Mouse (Mus musculus) right cerebral cortex, postnatal 14 days (tissue): Measurements from ENCODE around the gene Rab9b.

Experiments
- DNase-seq: peaks from one replicate; pipeline ENCODE4 v3.0.0; 2022

Gene Rab9b

DNA sequence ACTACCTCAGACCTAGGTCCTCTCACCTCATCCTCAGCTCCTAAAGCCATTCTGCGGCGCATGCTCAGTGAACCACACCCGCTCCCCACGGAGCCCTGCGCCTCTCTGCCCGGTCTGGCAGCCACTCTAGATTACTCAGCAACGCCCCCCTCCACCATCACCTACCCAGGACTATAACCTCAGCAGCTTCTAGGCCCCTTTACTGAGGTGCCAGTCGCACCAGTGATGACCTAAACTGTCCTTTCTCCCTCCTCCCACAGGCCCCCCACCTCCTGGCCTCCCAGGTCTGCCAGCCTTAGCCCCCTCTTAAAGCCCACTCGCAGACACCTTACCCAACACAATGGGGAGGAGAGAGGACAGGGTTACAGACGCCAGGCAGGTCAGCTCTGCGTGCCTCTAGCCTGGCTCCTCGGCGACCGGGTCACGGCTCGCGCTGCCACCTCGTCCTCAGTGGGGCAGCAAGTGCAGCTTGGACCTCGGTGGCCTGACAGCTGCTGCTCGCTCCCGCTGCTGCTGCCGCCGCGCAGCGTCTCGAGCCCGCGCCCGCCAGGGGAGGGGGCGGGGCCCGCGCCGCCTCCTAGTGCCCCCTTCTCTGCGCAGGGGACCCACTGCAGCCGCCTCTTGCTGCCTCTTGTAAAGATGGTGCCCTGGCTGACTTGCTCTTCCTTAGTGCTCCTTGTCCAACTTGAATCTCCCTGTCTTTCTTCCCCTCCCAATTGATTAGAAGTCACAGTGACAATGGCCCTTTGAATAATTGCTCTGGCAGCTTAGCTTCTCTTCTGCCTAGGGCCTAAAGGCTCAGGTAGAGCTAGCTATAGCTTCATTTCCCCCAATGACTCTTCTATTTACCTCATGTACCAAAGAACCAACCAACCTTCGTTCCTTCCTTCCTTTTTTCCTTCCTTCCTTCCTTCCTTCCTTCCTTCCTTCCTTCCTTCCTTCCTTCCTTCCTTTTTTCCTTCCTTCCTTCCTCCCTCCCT lies at the start of gene Rab9b:
Gene Rab9b (minus strand): TSS at position 695 of the 980 bp plus-strand sequence.
- peak; percentile 43 for DNase-seq

DNA sequence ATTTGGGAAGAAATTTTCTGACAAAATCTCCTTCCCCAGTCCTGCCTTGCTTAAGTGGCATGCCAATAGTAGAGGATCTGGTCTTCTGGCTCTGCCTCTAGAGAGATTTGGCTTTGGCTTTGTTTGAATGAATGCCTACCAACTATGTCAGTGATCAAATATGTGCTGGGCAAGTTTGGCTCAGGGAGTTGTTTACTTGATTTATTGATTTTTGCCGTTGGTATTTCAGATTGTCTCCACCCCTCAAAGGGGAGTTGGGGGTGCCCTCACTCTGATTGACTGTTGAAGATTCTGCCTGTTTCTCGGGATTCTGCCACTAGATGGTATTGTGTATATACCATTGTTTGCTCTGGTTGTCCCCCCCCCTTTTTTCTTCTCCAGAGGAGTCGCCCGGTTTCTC lies 35.8 kb upstream of the Rab9b start:
- no peak for DNase-seq

DNA sequence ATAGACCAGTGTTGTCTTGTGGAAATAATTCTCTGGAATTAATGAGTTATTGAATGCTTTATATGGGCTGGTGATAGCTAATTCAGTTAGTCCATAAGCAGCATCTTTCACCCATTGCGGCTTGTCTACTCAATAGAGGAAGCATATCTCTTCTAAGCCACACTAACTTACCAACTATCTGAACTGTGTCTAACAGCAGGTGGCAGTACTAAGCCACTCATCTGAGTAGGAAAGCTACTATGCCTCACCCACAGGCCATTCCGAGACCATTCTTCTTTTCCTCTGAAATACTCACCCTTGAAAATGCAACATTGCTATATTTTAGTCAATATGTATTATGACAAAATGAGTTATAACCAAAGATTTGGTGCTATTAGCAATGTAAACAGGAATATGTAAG lies 27.2 kb upstream of the Rab9b start:
- peak; percentile 5 for DNase-seq

DNA sequence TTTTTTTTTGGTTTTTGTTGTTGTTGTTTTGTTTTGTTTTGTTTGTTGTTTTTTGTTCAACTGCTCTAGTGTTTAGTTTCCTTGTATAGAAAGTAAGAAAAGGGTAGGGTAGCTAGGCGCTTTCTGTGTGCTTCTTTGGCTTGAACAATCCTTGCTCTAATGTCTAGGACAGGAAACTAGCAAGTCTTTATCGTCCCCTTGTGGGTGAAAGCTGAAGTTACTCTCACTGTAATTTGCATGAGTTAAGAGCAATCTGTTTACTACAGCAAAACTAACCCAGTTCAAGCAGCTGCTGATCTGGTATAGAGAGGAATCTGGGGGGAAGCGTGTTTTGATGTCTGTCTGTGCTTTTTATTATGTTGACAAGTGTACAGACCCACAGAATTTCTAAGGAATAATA lies 18.3 kb downstream of the Rab9b start:
- no peak for DNase-seq

DNA sequence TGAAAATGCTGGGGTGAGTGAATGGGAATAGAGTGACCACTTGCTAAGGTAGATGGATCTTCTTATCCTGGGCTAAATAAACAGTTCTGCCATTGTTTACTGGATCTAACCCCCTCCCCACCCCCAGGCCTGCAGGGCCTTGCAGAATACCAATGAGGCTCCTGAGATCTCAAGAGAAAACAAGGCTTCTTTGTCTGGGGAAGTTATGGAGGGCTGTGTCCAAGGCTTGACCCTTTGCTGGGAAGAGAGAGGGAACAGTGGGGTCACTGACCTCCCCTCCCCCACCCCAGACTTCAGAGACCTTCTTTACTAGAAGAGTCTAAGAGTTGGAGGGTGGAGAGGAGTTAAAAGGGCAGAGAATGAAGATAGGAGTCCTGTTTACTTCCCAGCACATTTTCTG lies 39.9 kb downstream of the Rab9b start:
- no peak for DNase-seq

DNA sequence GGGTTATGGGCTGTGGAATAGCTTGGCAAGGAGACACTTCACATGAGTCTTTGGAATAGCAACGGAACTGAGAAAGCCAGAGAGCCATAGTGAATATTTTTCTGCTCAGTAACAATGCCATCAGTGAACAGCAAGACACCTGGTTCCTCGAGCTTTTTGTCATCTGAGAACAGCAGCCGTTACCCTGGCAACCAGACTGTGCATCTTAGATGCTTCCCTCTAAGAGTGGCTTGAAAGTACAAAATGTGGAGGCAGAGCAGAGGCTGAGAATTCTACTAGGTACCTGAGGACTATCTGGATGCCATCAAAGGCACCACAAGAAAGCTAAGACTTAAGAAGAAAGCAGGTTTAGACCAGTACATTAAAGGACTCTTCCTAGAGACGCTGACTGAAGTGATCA lies 43.5 kb downstream of the Rab9b start:
- DNase-seq = no peak

DNA sequence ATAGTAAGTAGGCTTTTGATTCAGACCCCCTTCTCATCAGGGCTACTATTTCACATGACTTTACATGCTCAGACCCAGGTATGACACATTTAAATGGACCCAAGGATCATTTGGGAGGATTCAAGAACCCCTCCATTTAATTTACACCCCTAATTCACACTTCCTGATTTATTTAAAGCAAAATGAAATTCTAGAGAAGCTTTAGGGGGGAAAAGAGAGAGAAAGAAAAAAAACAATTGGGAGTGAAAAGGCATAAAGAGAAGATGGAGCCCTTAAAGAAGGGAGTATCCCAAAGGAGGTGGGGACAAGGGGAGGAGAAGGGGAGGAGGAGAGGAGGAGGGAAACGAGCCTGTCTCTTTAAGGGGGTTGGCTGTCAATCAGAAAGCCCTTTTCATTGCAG lies 46.2 kb downstream of the Rab9b start, which contains the start of gene Plp1:
Gene Plp1 (plus strand): TSS at position 301 of the 400 bp plus-strand sequence.
- DNase-seq = no peak

DNA sequence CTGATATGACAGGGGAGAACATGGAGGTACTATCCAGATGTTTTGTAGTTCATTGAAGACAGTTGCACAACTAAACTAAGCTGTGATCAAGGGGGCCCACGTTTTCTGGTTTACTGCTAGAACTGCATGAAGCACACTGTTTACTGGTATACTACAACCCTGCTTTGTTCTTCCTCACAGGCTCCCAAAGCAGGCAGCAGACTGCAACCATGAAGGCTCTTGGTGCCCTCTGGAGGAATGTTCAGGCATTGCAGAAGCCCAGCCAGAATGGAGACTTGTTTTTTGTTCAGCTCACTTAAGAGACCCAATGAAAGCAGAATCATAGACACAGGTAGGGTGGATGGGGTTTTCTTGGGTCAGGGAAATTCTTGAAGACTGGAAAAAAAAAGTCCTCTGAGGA lies 48.3 kb downstream of the Rab9b start:
- DNase-seq = peak; percentile 73

DNA sequence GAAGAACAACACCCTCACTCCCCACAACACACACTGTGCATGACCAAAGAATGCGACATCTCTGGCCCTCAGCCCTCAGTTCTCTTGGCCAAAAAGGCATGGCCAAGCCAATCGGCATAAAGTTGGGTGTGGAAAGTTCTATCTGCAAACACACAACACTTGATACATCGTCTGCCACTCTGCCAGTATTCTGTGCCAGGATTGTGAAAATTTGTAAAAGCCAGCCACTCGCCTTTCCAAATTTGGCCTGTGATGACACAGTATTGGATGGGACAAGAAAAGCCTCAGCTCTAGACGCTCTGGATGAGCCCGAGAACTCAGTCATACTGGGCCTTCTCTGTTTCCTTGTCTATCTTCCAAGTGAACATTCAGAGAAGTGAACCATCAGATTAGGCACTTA lies 48.8 kb downstream of the Rab9b start:
- no peak for DNase-seq
